Mouse (Mus musculus) activated CD4-positive, CD25-positive, alpha-beta regulatory T cell, adult 4 months (primary cell): ENCODE data around the gene Gm14406. TPM values are rescaled to one million over a fixed set of nuclear protein-coding genes. Genes with fewer than 3 reads are reported as not detected.
"Not testable (repeated sequence)": the region's sequence is repeated elsewhere in the genome, so short reads cannot be mapped to it uniquely, and the experiment has no call there.

Source experiments
- ATAC-seq: one replicate; pipeline ENCODE4 v1.8.0; 2017
- polyA plus RNA-seq, 2 experiments: library from polyadenylated mRNA; unstranded; fragments of 100-300 nt; shearing (Covaris generic); gene quantifications; one replicate each; pipeline ENCODE4 v1.2.1; 2017

Gene Gm14406
- not detected for polyA plus RNA-seq

DNA sequence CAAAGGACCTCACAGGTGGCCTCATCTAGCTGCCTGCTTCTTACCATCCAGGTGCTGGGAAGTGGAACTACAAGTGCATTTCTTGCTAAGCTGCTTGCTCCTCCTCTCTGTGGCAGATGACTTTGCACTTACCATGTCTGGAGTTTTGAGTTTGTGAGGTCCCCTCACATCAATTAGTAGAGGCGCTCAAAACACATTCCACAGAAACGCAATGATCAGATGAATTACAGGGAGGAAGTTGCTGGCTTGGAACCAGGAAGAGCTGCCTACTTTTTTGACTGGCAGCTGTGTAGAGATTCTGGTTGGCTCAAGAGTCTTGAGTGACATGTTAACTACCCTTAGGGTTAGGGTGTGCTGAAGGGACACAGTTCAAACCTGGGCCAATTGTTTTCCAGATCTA, at the start of gene Gm14406:
Gene Gm14406, minus strand, starts transcription at position 213 of the 400 bp plus-strand sequence.
- not testable (repeated sequence) for ATAC-seq

- not testable (repeated sequence) for ATAC-seq
These were observed 2.9 kb downstream of the Gm14406 start for GRCm38 (mm10) chr2:177575141-177575540.

DNA sequence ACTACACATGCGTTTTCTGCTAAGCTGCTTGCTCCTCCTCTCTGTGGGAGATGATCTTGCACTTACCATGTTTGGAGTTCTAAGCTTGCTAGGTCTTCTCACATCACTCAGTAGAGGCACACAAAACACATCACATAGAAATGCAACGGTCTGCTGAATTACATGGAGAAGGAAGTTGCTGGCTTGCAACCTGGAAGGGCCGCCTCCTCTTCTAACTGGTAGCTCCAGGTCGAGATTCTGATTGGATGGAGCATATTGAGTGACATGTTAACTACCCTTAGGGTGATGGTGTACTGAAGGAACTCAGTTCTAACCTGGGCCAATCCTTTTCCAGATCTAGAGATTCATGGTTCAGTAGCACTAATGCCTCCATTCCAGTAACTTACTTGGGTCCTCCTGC, 18.6 kb downstream of the Gm14406 start:
- not testable (repeated sequence) for ATAC-seq

DNA sequence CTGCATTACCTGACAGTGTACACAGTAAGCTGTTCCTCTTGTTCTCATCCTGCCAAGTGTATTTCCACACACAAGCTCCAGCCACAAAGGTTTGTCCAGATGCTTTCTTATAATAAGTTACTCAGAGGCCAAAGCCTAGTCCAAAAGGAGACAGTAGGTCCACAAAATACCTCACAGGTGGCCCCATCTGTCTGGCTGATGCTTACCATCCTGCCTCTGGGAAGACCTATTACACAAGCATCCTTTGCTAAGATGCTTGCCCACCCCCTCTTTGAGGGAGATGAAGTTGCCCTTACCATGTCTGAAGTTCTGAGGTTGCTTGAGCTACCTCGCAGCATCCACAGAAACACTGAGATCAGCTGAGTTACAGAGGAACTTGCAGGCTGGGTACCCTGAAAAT, 22.7 kb downstream of the Gm14406 start:
- not testable (repeated sequence) for ATAC-seq

- ATAC-seq, result not testable (repeated sequence)
These were observed 40.3 kb downstream of the Gm14406 start for GRCm38 (mm10) chr2:177537717-177538116.

DNA sequence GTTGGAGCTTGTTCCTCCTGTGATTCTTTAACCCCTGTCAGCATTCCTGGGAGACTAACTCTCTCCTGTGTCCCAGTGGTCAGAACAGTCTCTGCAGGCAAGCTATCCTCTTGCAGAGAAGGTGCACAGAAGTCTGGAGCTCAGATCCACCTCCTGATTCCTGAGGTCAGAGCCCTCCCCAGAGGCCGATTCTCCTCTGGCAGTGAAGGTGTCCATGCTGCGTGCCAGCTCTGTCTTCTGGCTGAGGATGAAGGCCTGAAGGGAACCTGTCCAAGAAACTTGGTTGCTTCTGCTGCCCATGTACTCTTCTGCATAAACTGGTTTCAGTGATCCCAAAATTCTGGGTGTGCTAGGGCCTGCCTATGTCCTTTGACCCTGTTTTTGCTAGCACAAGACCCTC, 40.9 kb downstream of the Gm14406 start:
- ATAC-seq, result not testable (repeated sequence)

- no peak for ATAC-seq
These were observed 42.1 kb downstream of the Gm14406 start for GRCm38 (mm10) chr2:177535876-177536275.

DNA sequence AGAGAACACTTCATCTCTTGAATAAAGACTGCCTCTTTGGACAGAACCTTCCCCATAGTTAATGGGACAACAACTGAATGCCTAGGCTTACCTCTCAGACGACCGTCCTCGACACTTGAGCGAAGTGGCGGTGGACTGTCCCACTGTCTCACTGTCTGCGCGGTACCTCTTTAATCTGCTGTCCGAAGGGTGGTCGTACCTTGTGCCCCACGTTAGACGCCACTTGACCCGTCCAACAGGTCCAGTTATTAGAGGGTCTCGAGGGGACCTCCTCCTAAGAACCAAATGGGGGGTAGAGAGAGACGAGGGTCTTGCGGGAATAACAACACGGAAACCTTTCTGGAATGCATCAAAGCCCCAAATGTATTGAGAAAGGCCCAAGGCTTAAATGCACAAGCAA, 53.8 kb downstream of the Gm14406 start:
- not testable (repeated sequence) for ATAC-seq

- ATAC-seq, result not testable (repeated sequence)
These were observed 54.3 kb downstream of the Gm14406 start for GRCm38 (mm10) chr2:177523674-177524073.

DNA sequence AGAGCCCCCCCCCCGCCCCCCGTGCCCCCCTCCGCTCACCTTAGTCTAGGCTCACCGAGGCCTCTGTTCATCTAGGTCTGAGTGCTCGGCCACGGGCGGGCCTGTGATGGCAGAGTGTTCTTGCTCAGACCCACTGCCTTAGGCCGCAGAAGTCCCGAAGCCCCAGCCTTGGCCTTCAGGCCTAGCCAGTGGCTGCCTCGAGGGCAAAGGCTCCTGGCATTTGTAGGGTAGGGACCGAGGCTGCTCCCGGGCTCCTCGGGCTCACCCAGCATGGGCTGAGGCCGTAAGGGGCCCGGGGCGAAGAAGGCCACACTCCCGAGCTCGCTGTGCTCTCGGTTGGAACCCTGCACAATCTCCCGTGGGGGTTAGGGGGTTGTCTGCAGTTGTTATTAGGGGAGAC, 54.9 kb downstream of the Gm14406 start:
- ATAC-seq, result no peak

- no peak for ATAC-seq
These were observed 58.0 kb downstream of the Gm14406 start for GRCm38 (mm10) chr2:177520035-177520434.

Other genes with a start within 250 kb of the Gm14406 start
- gene Gm14418, start 179.9 kb downstream of the Gm14406 start, polyA plus RNA-seq, result under 1 TPM in 1 of 2 experiments, not detected in 1; 0.58 TPM
- 1 to 10 TPM; 5.7 to 7.6 TPM for gene Zfp970, start 113.5 kb downstream of the Gm14406 start, polyA plus RNA-seq
- gene Gm14403, start 80.0 kb downstream of the Gm14406 start, polyA plus RNA-seq, result under 1 TPM in 1 of 2 experiments, not detected in 1; 0.78 TPM
- 1 to 10 TPM in 1 of 2 experiments, not detected in 1; 1.1 TPM for gene Gm14322, start 181.1 kb upstream of the Gm14406 start, polyA plus RNA-seq